Comparison of ENCODE assay signal across 20 mouse cellular contexts in genomic region chr8:81586783-81587182, GRCm38 (mm10).
"Had no signal": no experiment of that assay in that cellular context is flagged by ENCODE, and none has a peak within 500 bp of the region (broad histone marks: within the 10 kb centered on the region; RNA-seq: fewer than 3 reads in every experiment).

No protein-coding gene starts in this region.

- H3K4me3 ChIP-seq: limb, embryonic 10.5 days; limb, embryonic 13.5 days; liver, embryonic 13.5 days; neural tube, embryonic 12.5 days; neural tube, embryonic 15.5 days had no signal

- H3K4me2 ChIP-seq: limb, embryonic 13.5 days; liver, embryonic 13.5 days; midbrain, embryonic 11.5 days; neural tube, embryonic 12.5 days; neural tube, embryonic 15.5 days had no signal

- H3K36me3 ChIP-seq: limb, embryonic 10.5 days; limb, embryonic 13.5 days; liver, embryonic 13.5 days; neural tube, embryonic 12.5 days; neural tube, embryonic 15.5 days had no signal

- H3K27me3 ChIP-seq: limb, embryonic 13.5 days; liver, embryonic 13.5 days; neural tube, embryonic 12.5 days; neural tube, embryonic 15.5 days had no signal

- H3K9ac ChIP-seq: limb, embryonic 13.5 days; liver, embryonic 13.5 days; neural tube, embryonic 12.5 days; neural tube, embryonic 15.5 days had no signal

- H3K9me3 ChIP-seq: limb, embryonic 10.5 days; limb, embryonic 13.5 days; liver, embryonic 13.5 days; neural tube, embryonic 12.5 days; neural tube, embryonic 15.5 days had no signal

- H3K4me1 ChIP-seq: limb, embryonic 13.5 days; liver, embryonic 13.5 days; neural tube, embryonic 12.5 days; neural tube, embryonic 15.5 days had no signal

- H3K27ac ChIP-seq: limb, embryonic 10.5 days; limb, embryonic 13.5 days; liver, embryonic 13.5 days; macrophage; neural tube, embryonic 12.5 days; neural tube, embryonic 15.5 days had no signal

- ATAC-seq: intestine, embryonic 16.5 days had no signal

- DNase-seq: kidney, adult 18-20 months; kidney, adult 9 months; kidney, postnatal 14 days; kidney, postnatal 4 days; liver; liver, embryonic 13.5 days; lung, adult 2 months; midbrain, embryonic 14.5 days; right cerebral cortex, adult 18-20 months; right cerebral cortex, postnatal 14 days; right cerebral cortex, postnatal 4 days; thymus, adult 18-20 months; thymus, postnatal 4 days had no signal
